Mouse (Mus musculus) midbrain, embryonic 14.5 days (tissue): ENCODE measurements around the gene Bicc1. TPM values are rescaled to one million over a fixed set of nuclear protein-coding genes. Genes with fewer than 3 reads are reported as not detected.

Experiments used
- ATAC-seq: fragments of 200-750 bp; cut with Nextera tagmentation; 2 replicates; pipeline ENCODE4 v1.8.0; 2017; ENCODE audit warnings: moderate number of reproducible peaks, moderate library complexity; ENCODE audit not compliant: low FRiP score, low TSS enrichment
- DNase-seq: peaks from one replicate; pipeline ENCODE4 v3.0.0-alpha.2; 2015
- H3K27ac ChIP-seq: fragments of 300-500 bp; sonication (generic); replicated peaks from 2 replicates; pipeline ENCODE4 v1.5.1; 2014; ENCODE audit warnings: mild to moderate bottlenecking, low read depth, low read length, moderate library complexity
- H3K27me3 ChIP-seq: fragments of 300-500 bp; sonication (generic); 2 replicates; pipeline ENCODE4 v1.6.1; 2014; ENCODE audit warnings: low read length, control low read depth, mixed read lengths; ENCODE audit not compliant: control insufficient read depth, insufficient read depth
- H3K36me3 ChIP-seq: fragments of 300-500 bp; sonication (generic); 2 replicates; pipeline ENCODE4 v1.6.1; 2014; ENCODE audit warnings: low read length, control low read depth; ENCODE audit not compliant: control insufficient read depth, insufficient read depth
- H3K4me1 ChIP-seq: fragments of 300-500 bp; sonication (generic); 2 replicates; pipeline ENCODE4 v1.6.1; 2014; ENCODE audit warnings: mild to moderate bottlenecking, antibody characterized with exemption, low read length, control low read depth; ENCODE audit not compliant: control insufficient read depth, insufficient read depth
- H3K4me2 ChIP-seq: fragments of 300-500 bp; sonication (generic); 2 replicates; pipeline ENCODE4 v1.6.1; 2014; ENCODE audit warnings: mild to moderate bottlenecking, low read length, moderate library complexity
- H3K4me3 ChIP-seq: fragments of 300-500 bp; sonication (generic); replicated peaks from 2 replicates; pipeline ENCODE4 v1.5.1; 2014; ENCODE audit warnings: low read depth, low read length
- H3K9ac ChIP-seq: fragments of 300-500 bp; sonication (generic); replicated peaks from 2 replicates; pipeline ENCODE4 v1.6.1; 2014; ENCODE audit warnings: mild to moderate bottlenecking, low read length, moderate library complexity
- H3K9me3 ChIP-seq: fragments of 300-500 bp; sonication (generic); 2 replicates; pipeline ENCODE4 v1.6.1; 2016; ENCODE audit warnings: low read length, control low read depth, mixed read lengths; ENCODE audit not compliant: control insufficient read depth
- WGBS: fragments of 180-500 bp; shearing (Covaris S2); extraction: QIAGEN DNeasy Blood & Tissue Kit; methylation state at CpG from one replicate; pipeline ENCODE4 v1.1.7; 2014; 5-methylcytosine and 5-hydroxymethylcytosine counted together
- polyA plus RNA-seq: library from polyadenylated mRNA; unstranded; fragments of >200 nt; fragmentation: Nextera tagmentation; extraction: Ambion mirVana; gene quantifications from 2 replicates; pipeline ENCODE4 v1.2.1, GENCODE M21; 2014

The Bicc1 gene
- polyA plus RNA-seq: 1.7 and 6.2 TPM in 2 replicates

GRCm38 (mm10) chr10:71159676-71160235, at the start of gene Bicc1:
TSS of gene Bicc1 (minus strand) at chr10:71159700.
- Histone ChIP-seq H3K36me3 (no peaks in the 10 kb centered on the region), H3K4me2 (peak within 1 kb of the TSS; percentile 97), H3K27ac (peak within 1 kb of the TSS; percentile 20; the same call in 1 of the 2 replicates), H3K9ac (peak within 1 kb of the TSS; percentile 68), H3K4me1 (0 out of 2 replicates have a peak, but pooled peaks cover 8% of the 10 kb centered on the region), H3K9me3 (no peaks in the 10 kb centered on the region), H3K4me3 (peak within 1 kb of the TSS; percentile 62), H3K27me3 (0 out of 2 replicates have a peak, but pooled peaks cover 5% of the 10 kb centered on the region)
- peak; percentile 81 for DNase-seq
- peak; percentile 88 for ATAC-seq
- WGBS: under 1% methylated on average over 36 of the region's 69 CpGs

DNA sequence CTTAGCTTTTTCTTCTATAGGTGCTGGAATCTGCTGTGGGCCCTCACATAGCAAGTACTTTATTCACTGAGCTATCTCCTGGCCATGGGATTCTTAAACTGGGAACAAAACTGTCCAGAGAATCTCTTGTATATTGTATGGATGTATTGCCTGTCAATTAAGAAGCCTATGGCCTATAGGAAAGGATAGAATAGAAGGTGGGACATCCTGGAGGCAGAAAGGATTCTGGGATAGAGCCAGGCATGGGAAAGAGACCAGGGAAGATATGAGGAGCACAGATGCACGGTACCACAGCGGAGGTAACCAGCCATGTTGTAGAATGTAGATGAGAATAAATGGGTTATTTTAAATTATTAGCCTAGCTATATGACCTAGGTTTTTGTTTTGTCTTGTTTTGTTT, 42.0 kb upstream of the Bicc1 start:
- 91% methylated on average over 2 of the region's 2 CpGs for WGBS
- no peaks in the 10 kb centered on the region for H3K36me3 ChIP-seq
- no peak overlapping the region for H3K9ac ChIP-seq
- no peaks in the 10 kb centered on the region for H3K9me3 ChIP-seq
- no peak for ATAC-seq
- no peaks in the 10 kb centered on the region for H3K4me1 ChIP-seq
- no peaks in the 10 kb centered on the region for H3K27me3 ChIP-seq
- no peak overlapping the region for H3K4me2 ChIP-seq
- no peak overlapping the region for H3K4me3 ChIP-seq
- DNase-seq: no peak
- no peak overlapping the region for H3K27ac ChIP-seq

DNA sequence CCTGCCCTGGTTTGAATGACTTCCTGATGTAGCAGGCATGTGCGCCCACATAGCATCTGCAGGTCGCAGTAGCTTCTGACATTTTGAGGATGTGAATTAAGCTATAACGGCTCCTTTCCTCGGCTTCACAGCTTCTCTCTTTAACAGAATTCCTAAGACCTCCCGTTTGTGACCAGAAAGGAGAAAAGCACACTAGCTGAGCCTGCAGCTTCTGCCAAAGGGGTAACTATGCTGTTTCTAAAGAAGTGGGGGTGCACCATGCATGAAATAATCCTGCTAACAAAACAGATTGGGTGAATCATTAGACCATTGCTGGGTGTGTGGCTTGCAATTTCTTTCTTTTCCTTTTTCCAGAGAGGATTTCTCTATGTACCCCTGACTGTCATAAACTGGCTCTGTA, 41.5 kb upstream of the Bicc1 start:
- DNase-seq (no peak), ATAC-seq (no peak)
- no peak overlapping the region for H3K4me2 ChIP-seq
- no peaks in the 10 kb centered on the region for H3K4me1 ChIP-seq
- H3K9me3 ChIP-seq: no peaks in the 10 kb centered on the region
- WGBS: 62% methylated on average over 5 of the region's 5 CpGs
- no peak overlapping the region for H3K4me3 ChIP-seq
- no peak overlapping the region for H3K27ac ChIP-seq
- no peaks in the 10 kb centered on the region for H3K27me3 ChIP-seq
- H3K9ac ChIP-seq: no peak overlapping the region
- no peaks in the 10 kb centered on the region for H3K36me3 ChIP-seq

DNA sequence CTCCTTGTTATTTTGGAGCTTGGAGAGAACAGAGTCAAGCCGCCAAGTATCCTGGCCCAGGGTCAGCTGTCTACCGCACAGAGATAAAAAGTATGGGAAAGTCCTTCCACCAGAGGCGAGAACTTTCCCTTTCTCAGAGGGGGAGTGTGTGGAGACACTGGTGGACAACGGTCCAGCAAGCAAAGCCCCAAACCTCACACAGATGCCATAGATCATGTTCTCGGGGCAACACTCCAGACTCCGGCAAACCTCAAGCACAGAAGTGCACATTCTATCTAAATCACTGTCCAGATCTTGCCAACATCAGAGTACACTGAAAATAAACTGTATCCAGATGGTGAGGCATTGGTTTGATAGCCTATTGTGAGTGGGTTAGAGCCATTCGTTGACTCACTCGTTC, 39.2 kb upstream of the Bicc1 start:
- Histone ChIP-seq H3K36me3 (no peaks in the 10 kb centered on the region), H3K4me3 (no peak overlapping the region), H3K9me3 (no peaks in the 10 kb centered on the region), H3K27ac (no peak overlapping the region), H3K27me3 (no peaks in the 10 kb centered on the region), H3K9ac (no peak overlapping the region), H3K4me2 (no peak overlapping the region), H3K4me1 (no peaks in the 10 kb centered on the region)
- DNase-seq (no peak), ATAC-seq (no peak)
- 94% methylated on average over 8 of the region's 8 CpGs for whole genome bisulfite sequencing

DNA sequence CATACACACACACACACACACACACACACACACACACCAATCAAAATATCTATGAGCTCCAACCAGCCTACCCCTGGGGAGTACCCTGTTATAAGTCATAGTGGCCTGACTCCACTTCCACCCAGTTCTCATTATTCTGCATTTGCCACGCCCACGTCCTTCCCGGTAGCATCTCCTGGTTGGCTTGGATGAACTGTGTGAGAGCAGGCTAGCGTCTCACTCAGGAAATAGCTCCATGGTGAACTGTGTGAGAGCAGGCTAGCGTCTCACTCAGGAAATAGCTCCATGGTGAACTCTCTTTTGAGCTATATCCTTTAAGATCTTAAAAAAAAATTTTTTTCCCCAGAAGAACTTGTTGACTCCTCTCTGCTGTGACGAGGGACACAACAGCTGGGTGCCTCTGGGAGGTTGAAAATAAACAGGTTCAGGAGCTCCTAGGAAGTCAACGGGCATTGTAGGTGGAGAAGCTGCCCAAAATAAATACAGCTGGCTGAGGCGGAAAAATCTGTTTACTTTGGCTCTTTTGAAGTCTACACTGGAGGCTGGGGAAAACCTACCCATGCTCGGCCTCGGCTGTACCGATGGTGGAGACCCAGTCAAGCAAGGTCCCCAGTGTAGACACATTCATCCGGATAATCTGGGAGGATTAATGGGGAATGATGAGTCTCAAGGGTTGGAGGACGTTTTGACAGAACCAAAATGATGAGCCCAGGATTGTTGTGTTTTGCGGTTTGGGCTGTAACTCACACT, 37.7 kb upstream of the Bicc1 start:
- H3K4me3 ChIP-seq: no peak overlapping the region
- no peaks in the 10 kb centered on the region for H3K27me3 ChIP-seq
- DNase-seq (no peak), ATAC-seq (no peak)
- H3K9me3 ChIP-seq: no peaks in the 10 kb centered on the region
- H3K4me1 ChIP-seq: peaks cover 7% of the 10 kb centered on the region
- no peak overlapping the region for H3K27ac ChIP-seq
- 77% methylated on average over 14 of the region's 14 CpGs for WGBS
- no peaks in the 10 kb centered on the region for H3K36me3 ChIP-seq
- H3K4me2 ChIP-seq: no peak overlapping the region
- no peak overlapping the region for H3K9ac ChIP-seq

GRCm38 (mm10) chr10:71195501-71195900, 36.0 kb upstream of the Bicc1 start:
- Histone ChIP-seq H3K4me2 (no peak overlapping the region), H3K36me3 (no peaks in the 10 kb centered on the region), H3K4me1 (peaks cover 7% of the 10 kb centered on the region), H3K27me3 (no peaks in the 10 kb centered on the region), H3K27ac (no peak overlapping the region), H3K4me3 (no peak overlapping the region), H3K9me3 (no peaks in the 10 kb centered on the region), H3K9ac (no peak overlapping the region)
- peak; percentile 26 for DNase-seq
- no peak for ATAC-seq
- WGBS: 49% methylated on average over 9 of the region's 9 CpGs

DNA sequence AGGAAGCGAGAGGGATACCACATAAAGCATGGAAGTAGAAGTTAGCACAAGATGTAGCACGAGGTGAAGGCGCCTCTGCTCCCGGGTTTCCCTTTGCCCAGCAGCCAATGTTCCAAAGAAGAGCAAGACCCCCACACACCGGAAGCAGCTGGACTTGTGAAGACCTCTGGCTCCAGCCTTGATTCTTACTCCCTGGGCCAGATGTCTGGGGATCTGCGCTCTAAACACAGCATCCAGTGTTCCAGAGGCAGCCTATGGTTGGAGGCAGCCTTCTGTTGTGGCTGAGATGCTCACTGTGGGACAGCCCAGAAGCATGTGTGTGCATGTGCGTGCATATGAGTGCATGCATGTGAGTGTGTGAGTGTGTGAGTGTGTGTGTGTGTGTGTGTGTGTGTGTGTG, 35.2 kb upstream of the Bicc1 start:
- no peak for DNase-seq
- H3K9ac ChIP-seq: no peak overlapping the region
- peaks cover 7% of the 10 kb centered on the region for H3K4me1 ChIP-seq
- ATAC-seq: no peak
- H3K4me2 ChIP-seq: no peak overlapping the region
- H3K4me3 ChIP-seq: no peak overlapping the region
- WGBS: 93% methylated on average over 7 of the region's 7 CpGs
- no peak overlapping the region for H3K27ac ChIP-seq
- no peaks in the 10 kb centered on the region for H3K27me3 ChIP-seq
- no peaks in the 10 kb centered on the region for H3K36me3 ChIP-seq
- H3K9me3 ChIP-seq: no peaks in the 10 kb centered on the region

- DNase-seq (peak; percentile 57), ATAC-seq (no peak; the same call in 1 of the 2 replicates)
- H3K27me3 ChIP-seq: no peaks in the 10 kb centered on the region
- no peaks in the 10 kb centered on the region for H3K9me3 ChIP-seq
- H3K27ac ChIP-seq: no peak overlapping the region
- no peak overlapping the region for H3K4me2 ChIP-seq
- H3K9ac ChIP-seq: no peak overlapping the region
- H3K36me3 ChIP-seq: no peaks in the 10 kb centered on the region
- peaks cover 7% of the 10 kb centered on the region for H3K4me1 ChIP-seq
- H3K4me3 ChIP-seq: no peak overlapping the region
- 31% methylated on average over 7 of the region's 7 CpGs for WGBS
These were observed 33.8 kb upstream of the Bicc1 start for GRCm38 (mm10) chr10:71193319-71193718.

DNA sequence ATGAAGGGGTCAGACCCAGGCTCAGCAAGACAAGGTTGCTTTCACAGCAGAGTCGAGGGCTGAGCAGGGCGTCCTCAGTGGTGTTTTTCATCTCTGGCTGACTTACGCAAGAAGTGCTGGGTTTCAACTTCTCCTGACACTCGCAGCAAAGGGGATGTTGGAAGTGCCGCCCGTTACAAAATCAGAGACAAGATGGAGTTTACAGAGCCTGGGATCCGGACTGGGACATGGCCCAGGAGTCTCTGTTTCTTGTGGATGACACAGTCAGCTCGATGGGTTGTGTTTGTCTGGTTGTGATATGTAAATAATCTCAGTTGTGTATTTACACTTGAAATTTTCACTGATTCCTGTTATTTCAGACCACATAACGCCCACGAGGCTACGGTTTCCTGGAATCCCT, 33.4 kb upstream of the Bicc1 start:
- Histone ChIP-seq H3K4me3 (no peak overlapping the region), H3K36me3 (no peaks in the 10 kb centered on the region), H3K27ac (no peak overlapping the region), H3K9ac (no peak overlapping the region), H3K27me3 (no peaks in the 10 kb centered on the region), H3K4me1 (peaks cover 7% of the 10 kb centered on the region), H3K9me3 (no peaks in the 10 kb centered on the region), H3K4me2 (no peak overlapping the region)
- 72% methylated on average over 11 of the region's 11 CpGs for WGBS
- no peak for DNase-seq
- ATAC-seq: no peak
